22 mouse cellular contexts compared by ENCODE assay signal in the genomic region with DNA sequence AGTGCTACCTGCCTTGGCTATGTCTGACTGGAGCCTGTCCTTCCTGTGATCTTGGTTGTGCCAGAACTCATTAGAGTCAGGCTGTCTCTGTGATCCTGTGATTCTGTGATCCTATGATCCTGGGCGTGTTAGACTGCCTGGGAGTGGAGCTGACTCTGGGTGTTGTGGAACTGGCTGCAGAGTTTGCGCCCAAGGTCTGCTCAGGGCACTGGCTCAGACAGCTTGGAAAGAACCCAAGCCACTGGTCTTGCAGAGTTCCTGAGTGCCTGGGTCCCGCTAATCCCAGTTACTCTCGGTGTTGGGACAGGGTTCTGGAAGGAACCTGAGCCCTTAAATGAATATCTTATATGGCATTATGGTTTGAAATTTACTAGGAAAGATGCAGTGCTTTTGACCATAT.
"Had no signal": no experiment of that assay in that cellular context is flagged by ENCODE, and none has a peak within 500 bp of the region (broad histone marks: within the 10 kb centered on the region; RNA-seq: fewer than 3 reads in every experiment).

No protein-coding gene starts in this region.

- DNase-seq: gastrocnemius, postnatal 14 days; gastrocnemius, postnatal 36 days; heart, postnatal 36 days; kidney, adult 11 months; kidney, adult 2 months; kidney, adult 9 months; kidney, postnatal 14 days; kidney, postnatal 36 days; layer of hippocampus, adult 9-11 months; layer of hippocampus, postnatal 36 days; left cerebral cortex, postnatal 4 days had no signal

- H3K9me3 ChIP-seq: heart, embryonic 13.5 days; heart, embryonic 15.5 days; hindbrain, embryonic 13.5 days; hindbrain, embryonic 15.5 days; kidney, embryonic 15.5 days; limb, embryonic 13.5 days; limb, embryonic 15.5 days; liver, embryonic 12.5 days had no signal

- H3K27ac ChIP-seq: heart, embryonic 13.5 days; heart, embryonic 15.5 days; hindbrain, embryonic 13.5 days; hindbrain, embryonic 15.5 days; hindbrain, postnatal 0 days; kidney, embryonic 15.5 days; kidney, postnatal 0 days; limb, embryonic 13.5 days; limb, embryonic 15.5 days; liver, embryonic 12.5 days; liver, embryonic 14.5 days had no signal

- H3K4me1 ChIP-seq: heart, embryonic 13.5 days; heart, embryonic 15.5 days; hindbrain, embryonic 13.5 days; hindbrain, embryonic 15.5 days; kidney, embryonic 15.5 days; limb, embryonic 13.5 days; limb, embryonic 15.5 days; liver, embryonic 12.5 days had no signal

- H3K27me3 ChIP-seq: heart, embryonic 13.5 days; heart, embryonic 15.5 days; hindbrain, embryonic 13.5 days; hindbrain, embryonic 15.5 days; kidney, embryonic 15.5 days; limb, embryonic 13.5 days; limb, embryonic 15.5 days; liver, embryonic 12.5 days had no signal

- H3K9ac ChIP-seq: heart, embryonic 13.5 days; heart, embryonic 15.5 days; hindbrain, embryonic 13.5 days; hindbrain, embryonic 15.5 days; kidney, embryonic 15.5 days; limb, embryonic 13.5 days; limb, embryonic 15.5 days; liver, embryonic 12.5 days; liver, embryonic 14.5 days had no signal

- H3K4me3 ChIP-seq: heart, embryonic 13.5 days; heart, embryonic 15.5 days; hindbrain, embryonic 13.5 days; hindbrain, embryonic 15.5 days; kidney, embryonic 15.5 days; limb, embryonic 13.5 days; limb, embryonic 15.5 days; liver, embryonic 12.5 days had no signal
